Mouse (Mus musculus) kidney, postnatal 36 days (tissue): ENCODE measurements around the gene Cbx5.
"Not testable (repeated sequence)": the region's sequence is repeated elsewhere in the genome, so short reads cannot be mapped to it uniquely, and the experiment has no call there.

Experiments used
- DNase-seq, 2 experiments: peaks; one replicate each; pipeline ENCODE4 v3.0.0; 2021 to 2022; ENCODE audit warnings: mixed read lengths in 2 of 2

Cbx5 gene

GRCm38 (mm10) chr15:103250195-103250740, 10.7 kb upstream of the Cbx5 start:
- DNase-seq = peak; percentile 67 to 88

GRCm38 (mm10) chr15:103249511-103249910, 9.9 kb upstream of the Cbx5 start:
- DNase-seq = not testable (repeated sequence)

- peak in 1 of 2 experiments; percentile 27 for DNase-seq
Observed at GRCm38 (mm10) chr15:103248401-103249313, 9.0 kb upstream of the Cbx5 start.

GRCm38 (mm10) chr15:103247782-103248400, 8.3 kb upstream of the Cbx5 start:
- DNase-seq = no peak

GRCm38 (mm10) chr15:103247078-103247781, 7.6 kb upstream of the Cbx5 start:
- DNase-seq = no peak

GRCm38 (mm10) chr15:103245616-103246015, 6.0 kb upstream of the Cbx5 start:
- no peak for DNase-seq

GRCm38 (mm10) chr15:103242885-103243284, 3.3 kb upstream of the Cbx5 start:
- no peak for DNase-seq

GRCm38 (mm10) chr15:103241071-103242018, 1.7 kb upstream of the Cbx5 start:
- DNase-seq = not testable (repeated sequence)

- peak; percentile 91 to 98 for DNase-seq
Observed at GRCm38 (mm10) chr15:103240160-103241028, 778 bp upstream of the Cbx5 start, which contains the start of gene Hnrnpa1. TSS of gene Hnrnpa1 (plus strand) at chr15:103240432.

- peak; percentile 95 to 98 for DNase-seq
Observed at GRCm38 (mm10) chr15:103239130-103239684, 409 bp downstream of the Cbx5 start.

- no peak for DNase-seq
Observed at GRCm38 (mm10) chr15:103237295-103237694, 2.3 kb downstream of the Cbx5 start.

GRCm38 (mm10) chr15:103233119-103233518, 6.5 kb downstream of the Cbx5 start:
- no peak for DNase-seq

GRCm38 (mm10) chr15:103228904-103229303, 10.7 kb downstream of the Cbx5 start:
- DNase-seq = no peak

- no peak for DNase-seq
Observed at GRCm38 (mm10) chr15:103227572-103227971, 12.0 kb downstream of the Cbx5 start.

- DNase-seq = no peak
Observed at GRCm38 (mm10) chr15:103227022-103227421, 12.6 kb downstream of the Cbx5 start.

- DNase-seq = no peak
Observed at GRCm38 (mm10) chr15:103224161-103224560, 15.5 kb downstream of the Cbx5 start.

- DNase-seq = no peak
Observed at GRCm38 (mm10) chr15:103221386-103221785, 18.2 kb downstream of the Cbx5 start.

GRCm38 (mm10) chr15:103220785-103221184, 18.8 kb downstream of the Cbx5 start:
- DNase-seq = peak; percentile 22 to 39

GRCm38 (mm10) chr15:103216052-103216451, 23.6 kb downstream of the Cbx5 start:
- no peak for DNase-seq
